Mouse (Mus musculus) embryonic facial prominence, embryonic 10.5 days (tissue): Measurements from ENCODE around the gene Prr14l. TPM values are rescaled to one million over a fixed set of nuclear protein-coding genes. Genes with fewer than 3 reads are reported as not detected.
"Not testable (repeated sequence)": the region's sequence is repeated elsewhere in the genome, so short reads cannot be mapped to it uniquely, and the experiment has no call there.

Source experiments
- DNase-seq: peaks from one replicate; pipeline ENCODE4 v3.0.0-alpha.2; 2017; ENCODE audit warnings: low spot score
- H3K27ac ChIP-seq: fragments of 300-500 bp; sonication (generic); replicated peaks from 2 replicates; pipeline ENCODE4 v1.5.1; 2016; ENCODE audit warnings: mild to moderate bottlenecking
- H3K27me3 ChIP-seq: fragments of 300-500 bp; sonication (generic); replicated peaks from 2 replicates; pipeline ENCODE4 v1.6.1; 2016; ENCODE audit warnings: low read depth, mild to moderate bottlenecking; ENCODE audit not compliant: poor library complexity, severe bottlenecking
- H3K36me3 ChIP-seq: fragments of 300-500 bp; sonication (generic); replicated peaks from 2 replicates; pipeline ENCODE4 v1.6.1; 2016; ENCODE audit warnings: mild to moderate bottlenecking, moderate library complexity
- H3K4me1 ChIP-seq: fragments of 300-500 bp; sonication (generic); 2 replicates; pipeline ENCODE4 v1.6.1; 2016
- H3K4me3 ChIP-seq: fragments of 300-500 bp; sonication (generic); 2 replicates; pipeline ENCODE4 v1.5.1; 2016; ENCODE audit warnings: mild to moderate bottlenecking, moderate library complexity
- H3K9me3 ChIP-seq: fragments of 300-500 bp; sonication (generic); 2 replicates; pipeline ENCODE4 v1.6.1; 2016; ENCODE audit warnings: mild to moderate bottlenecking
- WGBS: fragments of 180-500 bp; shearing (Covaris S2); methylation state at CpG from one replicate; pipeline ENCODE4 v1.1.7; 2016; 5-methylcytosine and 5-hydroxymethylcytosine counted together
- polyA plus RNA-seq: library from polyadenylated mRNA; unstranded; fragments of >200 nt; fragmentation: Nextera tagmentation; extraction: Ambion mirVana; gene quantifications from 2 replicates; pipeline ENCODE4 v1.2.1, GENCODE M21; 2016

Prr14l gene
- polyA plus RNA-seq, 1 experiment from 2014 or later: 19.7 TPM

- H3K36me3 ChIP-seq: peaks cover 66% of the 10 kb centered on the region
- not testable (repeated sequence) for H3K4me3 ChIP-seq, H3K9me3 ChIP-seq, DNase-seq, H3K27me3 ChIP-seq, H3K27ac ChIP-seq
- 85% methylated on average over 3 of the region's 3 CpGs for WGBS
- H3K4me1 ChIP-seq: peaks cover 21% of the 10 kb centered on the region
Measured at GRCm38 (mm10) chr5:32849580-32849979, 4.5 kb downstream of the Prr14l start.

DNA sequence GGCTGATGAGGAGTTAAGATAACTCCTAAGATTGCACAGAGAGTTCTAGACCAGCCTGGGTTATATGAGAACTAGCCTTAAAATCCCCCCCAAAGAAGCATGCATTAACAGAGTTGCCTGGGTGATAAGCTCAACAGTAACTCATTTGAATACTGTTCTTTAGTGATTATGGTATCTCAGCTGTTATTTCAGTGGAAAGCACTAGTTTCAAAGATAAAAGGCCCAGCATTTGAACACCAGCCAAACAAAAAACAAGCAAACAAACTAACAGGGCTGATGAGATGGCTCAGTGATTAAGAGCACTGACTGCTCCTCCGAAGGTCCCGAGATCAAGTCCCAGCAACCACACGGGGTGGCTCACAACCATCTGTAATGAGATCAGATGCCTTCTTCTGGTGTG lies 4.9 kb downstream of the Prr14l start:
- peaks cover 70% of the 10 kb centered on the region for H3K36me3 ChIP-seq
- 96% methylated on average over 3 of the region's 3 CpGs for WGBS
- no peak overlapping the region for H3K27ac ChIP-seq
- DNase-seq: no peak
- peaks cover 20% of the 10 kb centered on the region for H3K4me1 ChIP-seq
- no peaks in the 10 kb centered on the region for H3K9me3 ChIP-seq
- no peak overlapping the region for H3K4me3 ChIP-seq
- H3K27me3 ChIP-seq: no peaks in the 10 kb centered on the region

- H3K4me3 ChIP-seq: no peak overlapping the region
- no peaks in the 10 kb centered on the region for H3K27me3 ChIP-seq
- 91% methylated on average over 2 of the region's 2 CpGs for WGBS
- H3K9me3 ChIP-seq: no peaks in the 10 kb centered on the region
- no peaks in the 10 kb centered on the region for H3K4me1 ChIP-seq
- no peak for DNase-seq
- no peak overlapping the region for H3K27ac ChIP-seq
- H3K36me3 ChIP-seq: peaks cover 98% of the 10 kb centered on the region
Measured at GRCm38 (mm10) chr5:32840029-32840428, 14.0 kb downstream of the Prr14l start.

- WGBS: 92% methylated on average over 5 of the region's 5 CpGs
- Histone ChIP-seq H3K27me3 (no peaks in the 10 kb centered on the region), H3K27ac (no peak overlapping the region), H3K4me1 (no peaks in the 10 kb centered on the region), H3K9me3 (no peaks in the 10 kb centered on the region), H3K36me3 (peaks cover 97% of the 10 kb centered on the region), H3K4me3 (no peak overlapping the region)
- no peak for DNase-seq
Measured at GRCm38 (mm10) chr5:32836976-32837375, 17.1 kb downstream of the Prr14l start.

- no peak for DNase-seq
- no peaks in the 10 kb centered on the region for H3K9me3 ChIP-seq
- peaks cover 96% of the 10 kb centered on the region for H3K36me3 ChIP-seq
- no peaks in the 10 kb centered on the region for H3K4me1 ChIP-seq
- no peak overlapping the region for H3K27ac ChIP-seq
- WGBS: 81% methylated on average over 1 of the region's 1 CpGs
- H3K27me3 ChIP-seq: no peaks in the 10 kb centered on the region
- H3K4me3 ChIP-seq: no peak overlapping the region
Measured at GRCm38 (mm10) chr5:32834497-32834896, 19.6 kb downstream of the Prr14l start.

DNA sequence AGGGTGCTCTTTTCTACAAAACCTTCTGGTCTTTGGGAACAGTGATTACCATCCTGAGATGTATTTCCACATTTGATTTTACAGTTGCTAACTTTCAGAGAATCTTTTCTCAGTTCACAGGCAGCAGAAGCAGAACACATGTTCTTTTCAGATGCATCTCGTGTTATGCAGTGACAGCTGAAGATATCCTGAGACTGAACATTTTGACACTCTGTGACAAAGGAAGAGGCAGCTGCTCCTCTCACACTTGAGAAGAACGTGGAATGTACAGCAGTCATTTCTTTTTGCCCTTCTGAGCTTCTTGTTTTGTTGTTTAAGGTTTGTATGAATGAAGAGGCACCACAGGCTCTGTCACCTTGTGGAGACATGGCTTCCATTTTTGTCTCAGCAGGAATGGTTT lies 24.0 kb downstream of the Prr14l start:
- no peak for DNase-seq
- Histone ChIP-seq H3K4me1 (no peaks in the 10 kb centered on the region), H3K36me3 (peaks cover 96% of the 10 kb centered on the region), H3K27ac (no peak overlapping the region), H3K27me3 (no peaks in the 10 kb centered on the region), H3K9me3 (no peaks in the 10 kb centered on the region), H3K4me3 (no peak overlapping the region)
- 90% methylated on average over 2 of the region's 2 CpGs for WGBS

GRCm38 (mm10) chr5:32828766-32829165 lies 25.3 kb downstream of the Prr14l start:
- not testable (repeated sequence) for H3K27me3 ChIP-seq, H3K4me1 ChIP-seq, H3K4me3 ChIP-seq, DNase-seq, H3K9me3 ChIP-seq, H3K27ac ChIP-seq
- 92% methylated on average over 1 of the region's 1 CpGs for WGBS
- peaks cover 86% of the 10 kb centered on the region for H3K36me3 ChIP-seq

GRCm38 (mm10) chr5:32827009-32827408 lies 27.0 kb downstream of the Prr14l start, which contains the start of gene Gm20671:
Gm20671 (minus strand) TSS chr5:32827109.
- Histone ChIP-seq H3K27me3 (no peaks in the 10 kb centered on the region), H3K4me3 (no peak within 1 kb of the TSS), H3K9me3 (no peaks in the 10 kb centered on the region), H3K4me1 (no peaks in the 10 kb centered on the region), H3K27ac (no peak within 1 kb of the TSS), H3K36me3 (peaks cover 81% of the 10 kb centered on the region)
- WGBS: 93% methylated on average over 7 of the region's 7 CpGs
- no peak for DNase-seq

GRCm38 (mm10) chr5:32820471-32820870 lies 33.6 kb downstream of the Prr14l start:
- DNase-seq: no peak
- Histone ChIP-seq H3K4me1 (no peaks in the 10 kb centered on the region), H3K27me3 (no peaks in the 10 kb centered on the region), H3K27ac (no peak overlapping the region), H3K4me3 (no peak overlapping the region), H3K9me3 (no peaks in the 10 kb centered on the region), H3K36me3 (peaks cover 82% of the 10 kb centered on the region)
- WGBS: 95% methylated on average over 8 of the region's 8 CpGs

DNA sequence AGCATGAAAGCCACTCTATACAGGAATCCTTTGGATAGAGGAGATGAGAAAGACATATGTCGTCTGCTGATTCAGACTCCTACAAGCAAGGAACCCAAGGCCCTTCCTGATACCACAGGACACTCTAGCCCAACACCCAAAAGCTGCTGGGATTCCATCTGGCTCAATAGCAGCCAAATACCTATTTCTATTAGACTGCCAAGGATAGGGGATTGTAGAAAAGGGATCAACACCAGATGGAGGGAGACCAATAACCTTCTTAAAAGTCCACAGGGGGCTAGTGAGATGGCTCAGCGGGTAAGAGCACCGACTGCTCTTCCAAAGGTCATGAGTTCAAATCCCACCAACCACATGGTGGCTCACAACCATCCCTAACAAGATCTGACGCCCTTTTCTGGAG lies 38.7 kb downstream of the Prr14l start:
- peaks cover 91% of the 10 kb centered on the region for H3K36me3 ChIP-seq
- H3K4me3 ChIP-seq: no peak overlapping the region
- H3K27me3 ChIP-seq: no peaks in the 10 kb centered on the region
- no peak overlapping the region for H3K27ac ChIP-seq
- DNase-seq: no peak
- no peaks in the 10 kb centered on the region for H3K9me3 ChIP-seq
- WGBS: 95% methylated on average over 4 of the region's 4 CpGs
- no peaks in the 10 kb centered on the region for H3K4me1 ChIP-seq

- not testable (repeated sequence) for H3K27me3 ChIP-seq, H3K4me1 ChIP-seq, H3K4me3 ChIP-seq, H3K9me3 ChIP-seq, H3K27ac ChIP-seq, DNase-seq
- WGBS: 80% methylated on average over 1 of the region's 1 CpGs
- H3K36me3 ChIP-seq: peaks cover 36% of the 10 kb centered on the region
Measured at GRCm38 (mm10) chr5:32786454-32786853, 67.6 kb downstream of the Prr14l start.

- H3K27ac ChIP-seq: peak within 1 kb of the TSS; percentile 69
- peak; percentile 94 for DNase-seq
- H3K4me1 ChIP-seq: peaks cover 5% of the 10 kb centered on the region
- H3K36me3 ChIP-seq: peaks cover 31% of the 10 kb centered on the region
- under 1% methylated on average over 52 of the region's 52 CpGs for WGBS
- H3K27me3 ChIP-seq: no peaks in the 10 kb centered on the region
- H3K4me3 ChIP-seq: peak within 1 kb of the TSS; percentile 72
- no peaks in the 10 kb centered on the region for H3K9me3 ChIP-seq
Measured at GRCm38 (mm10) chr5:32785313-32785915, 68.6 kb downstream of the Prr14l start, which contains the start of gene Pisd. Pisd (minus strand) TSS chr5:32785646.

- WGBS: 36% methylated on average over 5 of the region's 5 CpGs
- H3K36me3 ChIP-seq: peaks cover 28% of the 10 kb centered on the region
- DNase-seq: no peak
- H3K4me1 ChIP-seq: peaks cover 5% of the 10 kb centered on the region
- no peaks in the 10 kb centered on the region for H3K27me3 ChIP-seq
- H3K9me3 ChIP-seq: no peaks in the 10 kb centered on the region
- H3K27ac ChIP-seq: no peak overlapping the region; the same call in 1 of the 2 replicates
- H3K4me3 ChIP-seq: peak overlapping the region; percentile 72
Measured at GRCm38 (mm10) chr5:32784726-32785125, 69.3 kb downstream of the Prr14l start.
